Mouse (Mus musculus): ENCODE results near the gene Hspb1. TPM values are rescaled to one million over a fixed set of nuclear protein-coding genes. Genes with fewer than 3 reads are reported as not detected.

Hspb1 gene
- total RNA-seq, 2 experiments from 2014 or later: 406 to 459 TPM

DNA sequence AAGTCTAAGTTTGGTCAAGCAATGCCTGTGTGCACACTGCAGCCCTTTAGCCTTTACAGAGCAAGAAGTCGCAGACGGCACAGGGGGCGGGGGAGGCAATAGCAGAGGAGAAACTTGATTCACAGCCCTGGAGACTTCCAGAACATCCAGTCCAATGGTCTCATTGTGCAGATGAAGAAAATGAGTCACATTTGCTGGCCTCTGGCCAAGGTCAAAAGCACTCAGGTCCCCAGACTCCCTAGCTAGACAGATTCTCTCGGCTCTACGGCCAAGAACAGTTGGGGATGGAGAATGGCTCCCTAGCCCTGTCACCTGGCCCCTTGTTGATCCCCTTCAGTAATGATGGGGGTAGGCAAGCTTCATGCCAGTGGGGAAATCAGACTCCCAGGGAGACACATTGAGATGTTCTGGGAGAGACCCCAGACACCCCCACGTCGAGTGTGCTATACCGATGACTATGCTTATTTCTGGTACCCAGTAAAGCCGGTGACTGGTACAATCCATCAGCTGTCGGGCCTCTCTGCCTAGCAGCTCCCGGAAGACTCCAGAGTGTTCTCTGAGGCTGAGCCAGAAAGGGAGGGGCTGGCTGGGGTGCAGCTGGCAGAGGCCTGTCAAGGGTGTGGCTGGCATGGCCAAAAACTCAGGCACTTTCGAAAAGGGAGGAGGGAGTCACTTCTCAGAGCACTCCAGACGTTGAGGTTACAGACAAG lies 8.1 kb upstream of the Hspb1 start:
- intact Hi-C loops (cut with DNase I): no loop called here

DNA sequence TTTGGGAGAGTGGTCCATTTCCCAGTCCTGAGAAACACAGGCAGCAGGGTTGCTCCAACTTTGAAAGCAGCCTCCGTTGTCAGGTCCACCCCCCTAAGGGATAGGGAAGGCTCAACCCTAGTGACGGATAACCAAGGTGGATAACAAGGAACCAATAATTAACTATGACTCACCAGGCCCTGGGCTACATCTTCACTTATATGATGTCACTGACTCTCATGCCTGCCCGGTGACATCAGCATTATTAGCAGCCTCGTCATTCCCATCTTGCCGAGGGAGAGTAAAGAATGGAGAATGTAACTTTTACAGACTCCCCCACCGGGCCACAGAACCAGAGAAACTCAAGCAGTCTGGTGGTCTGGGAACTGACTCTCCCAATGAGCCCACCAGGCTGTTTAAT lies 3.1 kb upstream of the Hspb1 start:
- intact Hi-C loops (cut with DNase I): no loop called here
- DNase-seq: no peak

More for the DNA sequence above, 8.1 kb upstream of the Hspb1 start:
- DNase-seq: peak; percentile 91

DNA sequence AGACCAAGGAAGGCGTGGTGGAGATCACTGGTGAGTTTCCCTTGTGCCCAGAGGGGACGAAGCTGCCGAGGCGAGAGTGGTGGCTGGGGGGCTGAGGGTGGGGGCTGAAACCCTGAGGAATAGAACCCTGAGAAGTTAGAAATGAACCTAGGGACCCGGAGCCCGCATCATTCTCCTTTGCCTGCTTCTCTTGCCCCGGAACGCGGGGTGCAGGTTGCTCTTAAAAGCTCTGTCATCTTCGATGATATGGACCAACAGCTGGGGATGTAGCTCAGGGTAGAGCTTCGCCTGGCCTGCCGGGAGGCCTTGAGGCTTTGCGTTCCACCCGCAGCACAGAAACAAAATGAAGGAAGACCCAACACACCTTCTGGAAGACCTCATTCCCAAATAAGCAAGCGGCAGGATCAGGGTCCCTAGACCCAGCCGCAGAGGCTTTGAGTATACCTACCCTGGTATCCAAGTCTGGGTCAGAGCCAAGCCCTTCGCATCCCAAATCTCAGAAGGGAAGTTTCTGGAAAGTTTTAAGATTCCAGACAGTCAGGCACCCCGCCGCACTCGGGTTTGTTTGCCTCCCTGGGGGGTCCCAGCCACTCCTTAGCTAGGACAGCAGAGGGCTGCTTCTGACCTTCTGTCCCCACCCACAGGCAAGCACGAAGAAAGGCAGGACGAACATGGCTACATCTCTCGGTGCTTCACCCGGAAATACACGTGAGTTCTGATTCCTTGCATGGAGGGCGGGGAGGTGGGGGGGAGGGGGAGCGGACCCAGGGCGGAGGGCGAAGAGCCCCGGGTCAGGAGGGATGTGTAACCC lies 891 bp downstream of the Hspb1 start:
- intact Hi-C loops (cut with DNase I): no loop called here
- peak; percentile 52 to 59 for DNase-seq

DNA sequence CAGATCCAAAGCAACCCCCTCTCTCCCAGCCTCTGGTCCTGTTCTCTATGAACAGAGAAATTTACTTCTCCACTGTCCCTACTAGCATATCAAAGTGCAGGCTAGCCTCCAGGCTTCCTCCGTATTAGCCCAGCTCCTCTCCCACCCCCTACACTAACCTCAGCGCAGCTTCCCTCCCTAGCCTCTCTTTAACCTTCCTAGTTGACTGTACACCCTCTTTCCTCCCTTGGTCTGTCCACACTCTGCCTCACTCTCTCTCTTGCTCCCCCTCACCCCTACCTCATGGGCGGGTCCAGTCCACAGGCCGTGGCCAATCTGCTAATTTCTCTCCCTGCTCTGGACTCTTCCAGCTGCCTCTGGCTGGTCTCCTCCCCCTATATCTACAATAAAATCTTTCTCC lies 2.6 kb downstream of the Hspb1 start:
- intact Hi-C loops (cut with DNase I): no loop called here
- no peak for DNase-seq

DNA sequence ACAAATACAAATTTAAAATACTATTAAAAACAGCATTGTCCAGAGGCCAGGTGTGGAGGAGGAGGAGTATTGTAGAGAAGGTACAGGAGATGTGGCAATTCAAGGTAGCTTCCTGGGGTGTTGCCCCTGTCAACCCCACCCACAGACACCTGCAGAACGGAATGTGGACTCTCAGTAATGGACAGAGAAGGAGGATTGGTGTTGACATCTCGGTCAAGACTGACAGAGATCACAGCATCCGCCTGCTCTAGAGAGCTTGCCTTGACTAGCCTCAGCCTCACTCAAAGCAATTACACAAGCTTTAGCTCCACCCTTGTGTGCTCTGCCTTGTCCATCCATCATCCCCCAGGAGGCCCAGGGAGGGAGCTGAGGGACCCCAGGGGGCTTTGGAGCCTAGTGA lies 3.2 kb downstream of the Hspb1 start:
- DNase-seq: no peak
- intact Hi-C loops (cut with DNase I): no loop called here

DNA sequence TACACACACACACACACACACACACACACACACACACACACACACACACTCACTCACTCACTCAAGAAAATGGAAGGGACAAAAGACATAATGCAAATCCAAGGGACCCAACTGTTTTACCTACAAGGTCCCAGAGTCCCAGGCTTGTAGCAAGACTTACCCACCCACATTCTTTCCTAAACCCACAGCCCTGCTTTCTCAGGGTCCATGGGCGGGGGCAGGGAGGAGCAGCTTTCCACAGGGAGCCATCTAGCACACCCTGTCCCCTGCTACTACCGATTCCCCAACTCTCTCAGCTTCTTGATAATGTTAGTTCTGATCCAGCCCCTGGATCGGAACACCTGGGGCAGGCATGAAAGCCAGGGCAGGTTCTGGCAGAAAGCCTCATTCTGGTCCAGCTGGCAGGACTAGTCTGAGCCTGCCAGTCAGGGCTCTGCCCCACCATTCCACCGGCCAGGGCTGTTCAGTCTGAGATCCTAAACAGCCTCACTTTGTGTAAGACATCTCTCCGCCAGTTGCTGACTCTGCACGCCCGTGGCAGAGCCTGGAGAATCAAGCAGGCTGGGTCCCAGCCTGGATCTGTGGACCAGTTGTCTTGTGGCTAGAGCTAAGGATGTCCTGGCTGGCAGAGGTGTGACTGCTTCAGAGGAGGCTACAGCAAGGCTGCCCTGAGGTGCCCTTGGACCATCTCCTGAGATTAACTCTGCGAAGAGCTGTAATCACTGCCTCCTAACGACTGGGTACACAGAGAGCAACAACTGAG lies 5.1 kb downstream of the Hspb1 start:
- DNase-seq: peak in 1 of 2 experiments; percentile 7
- intact Hi-C loops (cut with DNase I): no loop called here

DNA sequence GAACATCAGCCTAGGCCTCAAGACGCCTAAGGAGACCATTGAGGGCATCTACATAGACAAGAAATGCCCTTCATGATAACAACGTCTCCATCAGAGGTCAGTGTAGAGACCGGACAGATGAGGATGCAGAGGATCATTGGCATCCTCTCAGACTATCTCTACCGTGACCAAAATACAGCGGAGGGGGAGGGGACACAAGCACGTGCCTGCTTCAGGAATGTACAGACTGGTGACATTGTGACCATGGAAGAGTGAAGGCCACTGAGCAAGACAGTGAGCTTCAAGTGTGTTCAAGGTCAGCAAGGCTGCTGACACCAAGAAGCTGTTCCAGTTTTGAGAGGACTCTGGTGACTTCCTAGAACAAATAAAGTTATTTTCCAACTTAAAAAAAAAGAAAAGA lies 7.2 kb downstream of the Hspb1 start:
- no peak for DNase-seq
- intact Hi-C loops (cut with DNase I): no loop called here

DNA sequence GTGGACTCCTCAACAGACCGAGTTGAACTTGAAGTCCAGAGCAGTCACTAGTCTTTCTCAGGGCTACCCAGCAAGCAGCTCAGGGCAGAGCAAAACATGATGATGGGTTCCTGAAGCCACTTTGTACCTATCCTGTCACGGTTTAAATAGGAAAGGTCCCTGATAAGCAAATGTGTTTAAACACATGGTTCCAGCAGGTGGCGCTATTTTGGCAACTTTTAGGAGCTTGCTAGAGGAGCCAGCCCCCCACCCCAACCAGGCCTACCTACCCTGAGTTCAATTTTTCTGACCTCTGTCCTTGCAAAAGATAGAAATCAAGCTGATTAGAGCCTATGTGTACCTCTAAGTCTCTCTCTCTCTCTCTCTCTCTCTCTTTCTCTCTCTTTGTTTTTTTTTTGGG lies 10.3 kb downstream of the Hspb1 start:
- peak; percentile 60 to 69 for DNase-seq
- intact Hi-C loops (cut with DNase I): no loop called here

DNA sequence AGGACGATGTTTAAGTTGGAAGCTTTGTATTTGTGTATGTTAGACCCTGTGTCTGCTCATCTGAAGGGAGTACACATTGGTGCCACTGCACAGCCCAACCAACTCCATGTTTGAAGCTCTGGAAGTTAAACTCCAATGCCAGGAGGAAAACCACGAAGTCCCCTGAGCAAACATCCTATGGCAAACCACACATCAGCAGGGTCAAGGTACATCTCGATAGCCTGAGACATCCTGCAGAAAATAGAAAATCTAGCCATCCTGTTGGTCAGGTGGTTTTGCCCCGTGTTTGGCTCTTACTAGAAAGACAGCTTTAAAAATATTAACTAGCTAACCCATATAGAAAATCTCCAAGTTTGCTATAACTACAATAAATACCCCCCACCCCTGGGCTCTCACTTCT lies 11.3 kb downstream of the Hspb1 start:
- DNase-seq: no peak
- intact Hi-C loops (cut with DNase I): no loop called here

DNA sequence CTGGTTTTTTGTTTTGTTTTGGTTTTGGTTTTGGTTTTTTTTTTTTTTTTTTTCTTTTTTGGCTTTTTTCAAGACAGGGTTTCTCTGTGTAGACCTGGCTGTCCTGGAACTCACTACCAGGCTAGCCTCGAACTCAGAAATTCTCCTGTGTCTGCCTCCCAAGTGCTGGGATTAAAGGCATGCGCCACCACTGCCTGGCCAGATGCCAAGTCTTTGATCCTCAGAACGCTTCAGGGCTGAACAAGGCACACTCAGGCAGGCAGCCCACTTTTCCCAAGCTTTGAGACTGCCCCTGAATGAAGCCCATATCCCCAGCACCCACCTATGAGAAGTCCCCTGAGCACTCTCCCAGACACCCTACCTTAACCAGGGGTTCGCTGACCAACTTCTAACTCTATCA lies 12.1 kb downstream of the Hspb1 start:
- intact Hi-C loops (cut with DNase I): loop anchor here (2.0 to 5.0 kb wide), 2 partner anchors 82 to 161 kb away; partner anchors contain the start of gene Zp3
- no peak for DNase-seq

DNA sequence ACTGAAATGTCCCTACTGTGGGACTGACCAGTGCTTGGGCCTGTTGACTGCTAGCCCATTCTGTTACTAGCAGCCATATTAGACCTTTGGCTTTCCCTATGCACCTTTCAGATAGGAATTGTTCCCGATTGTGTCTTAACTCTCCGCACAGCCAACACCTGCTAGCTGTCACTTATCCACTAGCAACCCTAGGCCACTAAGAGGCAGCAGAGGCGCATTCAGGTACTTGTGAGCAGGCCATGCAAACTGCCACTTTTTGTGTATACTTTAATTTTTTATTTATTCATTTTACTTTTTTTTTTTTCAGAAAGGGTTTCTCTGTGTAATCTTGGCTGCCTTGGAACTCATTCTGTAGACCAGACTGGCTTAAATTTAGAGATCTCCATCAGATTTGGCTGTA lies 13.0 kb downstream of the Hspb1 start:
- no peak for DNase-seq
- intact Hi-C loops (cut with DNase I): loop anchor here (2.0 to 5.0 kb wide), 2 partner anchors 82 to 160 kb away; partner anchors contain the start of gene Zp3

DNA sequence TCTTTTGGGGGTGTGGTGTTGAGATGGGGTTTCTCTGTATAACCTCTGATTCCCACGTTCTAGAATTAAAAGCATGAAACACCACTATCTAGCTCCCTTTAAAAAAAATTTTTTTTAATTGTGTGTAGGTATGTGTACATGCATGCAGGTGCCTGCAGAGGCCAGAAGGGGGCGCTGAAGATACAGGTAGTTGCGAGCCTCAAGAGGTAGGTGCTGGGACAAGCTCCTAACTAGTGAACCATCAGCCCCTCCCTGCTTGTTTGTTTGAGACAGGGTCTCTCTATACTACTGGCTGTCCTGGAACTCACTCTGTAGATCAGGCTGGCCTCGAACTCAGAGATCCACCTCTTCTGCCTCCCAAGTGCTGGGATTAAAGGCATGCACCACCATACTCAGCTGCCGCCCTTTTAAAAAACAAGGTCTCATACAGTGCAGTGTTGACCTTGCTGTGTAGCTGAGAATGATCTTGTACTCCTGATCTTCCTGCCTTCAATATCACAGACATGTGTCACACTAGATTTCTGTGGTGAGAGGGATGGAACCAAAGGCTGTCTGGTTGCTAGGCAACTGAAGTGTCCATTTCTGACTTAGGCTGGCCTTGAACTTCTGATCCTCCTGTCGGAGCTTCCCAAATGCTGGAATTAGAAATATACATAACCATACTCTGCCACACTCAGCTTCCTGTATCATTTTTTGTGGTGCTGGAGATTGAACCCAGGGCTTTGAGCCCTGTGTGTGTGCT lies 13.8 kb downstream of the Hspb1 start:
- DNase-seq: no peak
- intact Hi-C loops (cut with DNase I): loop anchor here (2.0 to 5.0 kb wide), 3 partner anchors 61 to 159 kb away; partner anchors contain the start of gene Zp3

DNA sequence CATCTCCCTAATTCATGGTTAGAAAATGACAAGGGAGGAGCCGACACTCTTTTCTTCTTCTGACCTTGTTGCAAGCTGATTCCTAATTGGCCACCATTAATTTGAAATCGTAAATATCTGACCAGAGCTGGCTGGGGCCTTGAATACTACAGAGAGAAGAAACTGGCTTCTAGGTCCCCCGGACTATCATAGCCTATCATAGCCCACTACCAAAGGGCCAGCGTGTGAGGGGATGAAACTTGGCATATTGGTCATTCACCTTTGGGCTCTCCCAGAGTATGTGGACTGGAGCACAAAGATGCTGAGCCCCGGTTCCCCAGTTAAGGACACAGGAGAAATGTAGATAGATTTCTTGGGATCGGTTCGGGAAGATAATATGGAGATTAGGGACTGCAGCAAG lies 15.3 kb downstream of the Hspb1 start:
- DNase-seq: no peak
- intact Hi-C loops (cut with DNase I): loop anchor here (2.0 to 5.0 kb wide), 2 partner anchors 60 to 79 kb away; partner anchors contain the start of gene Zp3

DNA sequence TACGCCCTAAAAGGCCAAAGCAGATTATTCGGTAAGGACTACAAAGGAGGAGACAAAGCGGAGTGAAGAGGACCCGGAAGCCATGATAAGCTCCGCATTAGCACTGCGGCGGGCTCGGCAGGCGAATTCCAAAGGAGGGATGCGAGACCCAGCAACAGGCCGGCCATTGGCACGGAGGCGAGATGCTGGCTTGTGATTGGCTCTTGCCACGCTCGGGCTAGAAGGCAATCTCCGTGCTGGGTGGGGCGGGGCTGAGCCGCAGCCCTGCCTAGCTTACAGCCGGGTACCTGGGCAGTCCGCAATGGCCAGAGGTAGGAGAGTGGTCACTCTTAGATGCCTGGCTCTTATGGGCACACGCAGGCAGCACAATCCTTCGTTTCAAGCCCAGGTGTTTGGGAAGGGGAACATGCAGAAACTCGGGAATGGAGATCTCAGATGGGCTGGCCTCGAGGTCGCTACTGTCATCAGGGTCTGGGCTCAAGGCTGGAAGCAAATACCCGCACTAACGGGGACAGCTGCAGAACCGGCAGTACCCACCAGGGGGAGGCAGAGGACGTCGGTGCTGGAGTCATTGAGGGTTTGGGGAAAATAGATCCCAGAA lies 15.9 kb downstream of the Hspb1 start:
- intact Hi-C loops (cut with DNase I): loop anchor here (2.0 to 5.0 kb wide), 2 partner anchors 59 to 79 kb away; partner anchors contain the start of gene Zp3

DNA sequence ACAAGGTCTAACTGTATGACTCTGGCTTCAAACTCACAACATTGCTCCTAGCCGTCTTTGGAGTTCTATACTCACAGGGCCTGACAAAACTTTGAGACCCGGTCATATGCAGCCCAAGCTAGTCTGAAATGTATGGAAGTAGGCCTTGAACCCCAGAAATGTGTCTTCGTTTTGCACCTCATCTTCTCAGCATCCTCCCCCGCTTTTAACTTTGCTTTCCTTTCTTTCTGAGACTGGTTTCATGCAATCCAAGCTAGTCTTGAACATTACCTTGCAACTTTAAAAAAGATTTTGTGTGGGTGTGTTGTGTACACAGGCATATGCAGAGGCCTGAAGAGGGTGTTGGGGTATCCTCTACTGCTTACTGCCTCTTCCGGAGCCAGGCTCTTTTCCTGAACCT lies 16.5 kb downstream of the Hspb1 start:
- intact Hi-C loops (cut with DNase I): loop anchor here (5.0 kb wide), 1 partner anchor 78 kb away; the partner anchor contains the start of gene Zp3
- DNase-seq: no peak

More for the DNA sequence above, 15.9 kb downstream of the Hspb1 start:
- DNase-seq: peak; percentile 94 to 97

DNA sequence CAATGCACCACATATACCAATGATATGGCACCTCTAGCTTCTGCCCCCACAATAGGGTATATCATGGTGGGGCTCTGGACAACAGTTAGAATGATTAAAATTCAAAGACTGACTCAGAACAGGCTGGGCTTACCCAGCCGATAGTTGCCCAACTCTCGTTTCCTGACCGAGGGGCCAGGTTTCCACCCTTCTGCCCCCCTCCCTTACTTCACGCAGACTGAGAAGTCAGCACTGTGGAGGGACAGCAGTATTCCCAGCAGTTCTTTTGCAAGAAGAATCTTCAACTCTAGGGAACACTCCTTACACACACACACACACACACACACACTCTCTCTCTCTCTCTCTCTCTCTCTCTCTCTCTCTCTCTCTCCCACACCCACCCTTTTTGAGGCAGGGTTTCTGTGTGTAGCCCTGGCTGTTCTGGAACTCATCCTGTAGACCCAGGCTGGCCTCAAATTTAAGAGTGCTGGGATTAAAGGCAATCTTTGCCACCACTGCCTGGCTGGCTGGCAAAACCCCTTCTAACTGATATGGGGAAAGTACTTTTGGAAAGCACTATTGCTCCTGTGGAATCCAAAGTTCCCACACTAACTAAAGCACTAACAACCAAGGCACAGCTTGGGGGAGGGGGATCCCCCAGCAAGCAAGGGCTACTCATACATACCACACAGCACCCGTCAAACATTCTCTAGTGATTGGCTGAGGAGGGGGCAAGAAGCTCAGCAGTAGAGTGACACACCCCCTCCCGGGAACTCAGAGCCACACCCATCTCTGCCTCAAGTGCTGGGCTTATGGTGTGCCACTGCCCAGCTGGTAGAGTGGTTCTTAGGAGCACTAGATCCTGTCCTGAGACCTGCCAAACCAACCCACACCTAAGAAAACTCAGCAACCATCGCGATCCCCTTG lies 17.9 kb downstream of the Hspb1 start:
- intact Hi-C loops (cut with DNase I): loop anchor here (1.0 kb wide), 1 partner anchor 29 kb away; the partner anchor contains the start of gene Ywhag
- DNase-seq: no peak

DNA sequence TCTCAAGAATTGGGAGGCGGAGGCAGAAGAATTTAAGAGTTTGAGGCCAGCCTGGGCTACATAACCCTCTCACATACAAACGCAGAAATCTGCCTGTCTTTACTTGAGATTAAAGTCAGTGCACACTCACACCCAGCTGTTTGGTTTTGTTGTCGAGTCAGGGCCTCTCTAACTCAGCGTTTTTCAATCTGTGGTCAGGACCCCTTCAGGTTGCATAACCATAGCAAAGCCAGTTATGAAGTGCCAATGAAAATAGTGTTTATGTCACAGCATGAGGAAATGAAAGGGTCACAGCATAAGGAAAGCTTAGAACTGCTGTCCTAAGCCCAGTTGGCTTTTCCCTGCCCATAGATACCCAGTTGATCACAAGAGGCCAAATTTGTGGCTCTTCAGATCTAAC lies 19.1 kb downstream of the Hspb1 start:
- intact Hi-C loops (cut with DNase I): no loop called here
- DNase-seq: no peak

DNA sequence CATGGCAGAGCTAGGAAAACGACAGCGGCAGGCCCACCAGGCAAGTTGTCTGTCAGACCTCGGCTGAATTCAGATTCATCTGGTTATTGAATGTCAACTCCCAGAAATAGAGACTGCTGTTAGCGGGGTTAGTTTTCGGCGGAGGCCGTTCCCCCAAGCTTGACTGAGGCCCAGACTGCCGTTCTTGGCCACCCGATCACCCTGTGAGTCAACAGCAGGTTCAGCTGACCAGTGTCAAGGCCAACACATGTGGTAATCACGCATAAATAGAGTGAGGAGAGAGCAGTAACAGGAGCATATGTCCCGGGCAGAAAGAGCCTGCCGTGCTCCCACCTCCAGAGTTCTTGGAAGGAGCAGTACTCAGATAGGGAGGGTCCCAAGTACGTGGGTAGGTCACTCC lies 19.5 kb downstream of the Hspb1 start:
- DNase-seq: peak; percentile 63 to 75
- intact Hi-C loops (cut with DNase I): no loop called here

DNA sequence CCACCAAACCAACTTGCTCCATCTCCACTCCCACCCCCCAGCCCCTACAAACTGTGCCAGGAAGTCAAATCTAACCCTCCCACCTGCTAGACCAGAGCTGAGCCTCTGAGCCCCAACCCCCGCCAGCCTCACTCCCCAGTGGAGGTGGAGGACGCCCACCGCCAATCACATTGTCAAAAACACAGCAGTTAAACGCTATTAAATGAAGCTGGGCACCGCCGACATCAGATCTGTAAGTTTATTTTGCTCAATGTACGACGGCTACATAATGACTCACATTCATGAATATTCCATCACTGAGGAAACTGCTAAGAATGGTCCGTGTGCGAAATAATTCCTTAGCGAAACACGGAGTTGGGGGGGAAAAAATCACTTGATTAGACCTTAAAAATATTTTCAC lies 20.5 kb downstream of the Hspb1 start:
- no peak for DNase-seq
- intact Hi-C loops (cut with DNase I): no loop called here
